Mouse (Mus musculus): ENCODE measurements at regions not wholly inside any gene's neighbourhood (a gene's known extent, or its start where the extent isn't known, plus 50 kb on each side); places are given as distances from the start of the nearest gene placed in this dataset.

- ATAC-seq (ENCODE audit: poor library complexity, severe bottlenecking) = no peak
These were observed 515.8 kb downstream of the Tshz3 start for GRCm38 (mm10) chr7:37213751-37214181.

GRCm38 (mm10) chr7:37215498-37215897, 517.6 kb downstream of the Tshz3 start:
- ATAC-seq (ENCODE audit: poor library complexity, severe bottlenecking) = no peak

GRCm38 (mm10) chr7:37220476-37220875, 522.6 kb downstream of the Tshz3 start:
- ATAC-seq (ENCODE audit: poor library complexity, severe bottlenecking) = no peak

- ATAC-seq (ENCODE audit: poor library complexity, severe bottlenecking) = no peak
These were observed 528.5 kb downstream of the Tshz3 start for GRCm38 (mm10) chr7:37226423-37226822.

GRCm38 (mm10) chr7:37230641-37231347, 532.9 kb downstream of the Tshz3 start:
- no peak for ATAC-seq (ENCODE audit: poor library complexity, severe bottlenecking)

GRCm38 (mm10) chr7:37240832-37241231, 532.6 kb downstream of the Zfp536 start:
- no peak for ATAC-seq (ENCODE audit: poor library complexity, severe bottlenecking)

GRCm38 (mm10) chr7:37241781-37242180, 531.7 kb downstream of the Zfp536 start:
- no peak for ATAC-seq (ENCODE audit: poor library complexity, severe bottlenecking)

- ATAC-seq (ENCODE audit: poor library complexity, severe bottlenecking) = no peak
These were observed 531.0 kb downstream of the Zfp536 start for GRCm38 (mm10) chr7:37242476-37242875.

- no peak for ATAC-seq (ENCODE audit: poor library complexity, severe bottlenecking)
These were observed 527.3 kb downstream of the Zfp536 start for GRCm38 (mm10) chr7:37246156-37246555.

GRCm38 (mm10) chr7:37254431-37254830, 519.0 kb downstream of the Zfp536 start:
- ATAC-seq (ENCODE audit: poor library complexity, severe bottlenecking) = no peak

GRCm38 (mm10) chr7:37255840-37256239, 517.6 kb downstream of the Zfp536 start:
- ATAC-seq (ENCODE audit: poor library complexity, severe bottlenecking) = no peak

- ATAC-seq (ENCODE audit: poor library complexity, severe bottlenecking) = no peak
These were observed 514.1 kb downstream of the Zfp536 start for GRCm38 (mm10) chr7:37259293-37259692.

- ATAC-seq (ENCODE audit: poor library complexity, severe bottlenecking) = no peak
These were observed 510.6 kb downstream of the Zfp536 start for GRCm38 (mm10) chr7:37262846-37263245.

- ATAC-seq (ENCODE audit: poor library complexity, severe bottlenecking) = no peak
These were observed 506.0 kb downstream of the Zfp536 start for GRCm38 (mm10) chr7:37267404-37267803.

GRCm38 (mm10) chr7:37270841-37271240, 502.6 kb downstream of the Zfp536 start:
- ATAC-seq (ENCODE audit: poor library complexity, severe bottlenecking) = no peak

GRCm38 (mm10) chr7:37290018-37290417, 483.4 kb downstream of the Zfp536 start:
- no peak for ATAC-seq (ENCODE audit: poor library complexity, severe bottlenecking)

GRCm38 (mm10) chr7:37290493-37291045, 482.9 kb downstream of the Zfp536 start:
- ATAC-seq (ENCODE audit: poor library complexity, severe bottlenecking) = no peak

GRCm38 (mm10) chr7:37291726-37292125, 481.7 kb downstream of the Zfp536 start:
- no peak for ATAC-seq (ENCODE audit: poor library complexity, severe bottlenecking)

GRCm38 (mm10) chr7:37292554-37292953, 480.9 kb downstream of the Zfp536 start:
- ATAC-seq (ENCODE audit: poor library complexity, severe bottlenecking) = no peak

GRCm38 (mm10) chr7:37298888-37299287, 474.6 kb downstream of the Zfp536 start:
- ATAC-seq (ENCODE audit: poor library complexity, severe bottlenecking) = no peak

GRCm38 (mm10) chr7:37305463-37305862, 468.0 kb downstream of the Zfp536 start:
- ATAC-seq (ENCODE audit: poor library complexity, severe bottlenecking) = no peak

- no peak for ATAC-seq (ENCODE audit: poor library complexity, severe bottlenecking)
These were observed 466.2 kb downstream of the Zfp536 start for GRCm38 (mm10) chr7:37307191-37307590.

GRCm38 (mm10) chr7:37324653-37325052, 448.8 kb downstream of the Zfp536 start:
- no peak for ATAC-seq (ENCODE audit: poor library complexity, severe bottlenecking)

Data from megakaryocyte, adult 5-6 weeks (primary cell).